Mouse (Mus musculus): Measurements from ENCODE around the gene Rtn2. TPM values are rescaled to one million over a fixed set of nuclear protein-coding genes. Genes with fewer than 3 reads are reported as not detected.

Rtn2 gene
- polyA plus RNA-seq, 1 experiment from 2014 or later, result 27.2 TPM

DNA sequence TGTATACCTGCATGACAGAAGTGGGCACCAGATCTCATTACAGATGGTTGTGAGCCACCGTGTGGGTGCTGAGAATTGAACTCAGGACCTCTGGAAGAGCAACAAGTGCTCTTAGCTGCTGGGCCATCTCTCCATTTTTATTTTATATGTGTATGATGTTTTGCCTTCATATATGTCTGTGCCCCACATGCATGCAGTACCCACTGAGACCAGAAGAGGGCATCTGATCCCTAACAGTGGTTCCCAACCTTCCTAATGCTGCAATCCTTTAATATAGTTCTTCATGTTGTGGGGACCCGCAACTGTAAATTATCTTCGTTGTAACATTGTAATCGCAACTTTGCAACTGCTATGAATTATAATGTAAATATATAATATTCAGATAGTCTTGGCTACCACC is 2.3 kb downstream of the Rtn2 start:
- H3K9me3 ChIP-seq (replicated peaks), result no peaks in the 10 kb centered on the region
- H3K4me3 ChIP-seq, result no peak overlapping the region
- no peak overlapping the region for H3K4me2 ChIP-seq
- 28% methylated on average over 4 of the region's 4 CpGs for WGBS
- H3K36me3 ChIP-seq, result no peaks in the 10 kb centered on the region
- H3K27ac ChIP-seq, result no peak overlapping the region
- no peak overlapping the region for H3K9ac ChIP-seq
- H3K27me3 ChIP-seq, result peaks cover 44% of the 10 kb centered on the region
- peaks cover 12% of the 10 kb centered on the region for H3K4me1 ChIP-seq (replicated peaks)
- no peak for ATAC-seq (replicated peaks; ENCODE audit: insufficient number of reproducible peaks, insufficient read depth, low FRiP score, low read depth)

DNA sequence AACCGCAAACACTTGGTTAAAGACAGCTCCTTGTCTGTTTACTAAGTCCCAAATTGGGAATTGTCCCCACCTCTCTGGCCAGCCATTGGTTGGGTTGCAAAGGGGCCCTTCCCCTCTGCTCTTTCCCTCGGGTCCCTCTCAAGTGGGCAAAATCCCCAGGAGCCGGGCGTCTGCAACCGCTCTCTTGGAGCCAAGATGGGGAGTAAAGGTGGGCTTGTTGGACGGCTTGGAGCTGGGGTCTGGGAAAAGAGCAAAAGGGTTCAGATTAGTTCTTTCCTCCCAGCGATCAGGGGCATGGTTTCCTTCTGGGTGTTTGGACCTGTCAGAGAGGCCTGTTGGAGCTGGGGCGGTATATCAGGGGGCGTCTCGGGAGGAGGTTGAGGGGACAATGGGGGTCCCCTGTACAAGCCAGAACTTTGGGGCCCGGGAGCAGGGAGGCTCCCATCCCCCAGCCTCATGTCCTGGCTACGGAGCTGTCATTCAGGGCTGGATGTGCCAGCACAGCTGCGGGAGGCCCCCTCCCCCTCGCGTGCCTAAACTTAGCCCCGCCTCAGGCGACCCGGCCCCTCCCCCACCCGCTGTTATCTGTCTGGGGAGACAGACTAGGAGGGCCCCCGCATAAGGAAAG is 8.7 kb downstream of the Rtn2 start:
- Histone ChIP-seq H3K27me3 (0 out of 2 replicates have a peak, but pooled peaks cover 3% of the 10 kb centered on the region), H3K4me1 (replicated peaks) (peaks cover 18% of the 10 kb centered on the region), H3K4me3 (peak overlapping the region; percentile 57), H3K36me3 (no peaks in the 10 kb centered on the region), H3K9ac (peak overlapping the region; percentile 53), H3K27ac (peak overlapping the region; percentile 66), H3K9me3 (replicated peaks) (no peaks in the 10 kb centered on the region), H3K4me2 (peak overlapping the region; percentile 84)
- peak; percentile 77 for ATAC-seq (replicated peaks; ENCODE audit: insufficient number of reproducible peaks, insufficient read depth, low FRiP score, low read depth)
- 0% methylated on average over 20 of the region's 20 CpGs for WGBS

- H3K4me3 ChIP-seq, result peak overlapping the region; percentile 42
- 13% methylated on average over 20 of the region's 22 CpGs for WGBS
These were observed 13.2 kb downstream of the Rtn2 start for GRCm38 (mm10) chr7:19295503-19296185.

GRCm38 (mm10) chr7:19297034-19297433 is 14.6 kb downstream of the Rtn2 start:
- no peak for ATAC-seq (replicated peaks; ENCODE audit: insufficient number of reproducible peaks, insufficient read depth, low FRiP score, low read depth)
- no peak overlapping the region for H3K4me2 ChIP-seq
- H3K36me3 ChIP-seq, result no peaks in the 10 kb centered on the region
- peaks cover 6% of the 10 kb centered on the region for H3K27me3 ChIP-seq
- H3K9me3 ChIP-seq (replicated peaks), result no peaks in the 10 kb centered on the region
- no peak overlapping the region for H3K27ac ChIP-seq
- H3K9ac ChIP-seq, result no peak overlapping the region
- H3K4me3 ChIP-seq, result no peak overlapping the region
- H3K4me1 ChIP-seq (replicated peaks), result peaks cover 13% of the 10 kb centered on the region
- 86% methylated on average over 6 of the region's 6 CpGs for WGBS

More at GRCm38 (mm10) chr7:19295503-19296185, 13.2 kb downstream of the Rtn2 start:
- no peaks in the 10 kb centered on the region for H3K9me3 ChIP-seq (replicated peaks)
- no peak overlapping the region for H3K27ac ChIP-seq
- peak overlapping the region; percentile 38; the same call in 1 of the 2 replicates for H3K9ac ChIP-seq
- H3K4me2 ChIP-seq, result peak overlapping the region; percentile 66
- peak; percentile 43 for ATAC-seq (replicated peaks; ENCODE audit: insufficient number of reproducible peaks, insufficient read depth, low FRiP score, low read depth)
- H3K4me1 ChIP-seq (replicated peaks), result peaks cover 17% of the 10 kb centered on the region
- no peaks in the 10 kb centered on the region for H3K36me3 ChIP-seq
- H3K27me3 ChIP-seq, result no peaks in the 10 kb centered on the region

DNA sequence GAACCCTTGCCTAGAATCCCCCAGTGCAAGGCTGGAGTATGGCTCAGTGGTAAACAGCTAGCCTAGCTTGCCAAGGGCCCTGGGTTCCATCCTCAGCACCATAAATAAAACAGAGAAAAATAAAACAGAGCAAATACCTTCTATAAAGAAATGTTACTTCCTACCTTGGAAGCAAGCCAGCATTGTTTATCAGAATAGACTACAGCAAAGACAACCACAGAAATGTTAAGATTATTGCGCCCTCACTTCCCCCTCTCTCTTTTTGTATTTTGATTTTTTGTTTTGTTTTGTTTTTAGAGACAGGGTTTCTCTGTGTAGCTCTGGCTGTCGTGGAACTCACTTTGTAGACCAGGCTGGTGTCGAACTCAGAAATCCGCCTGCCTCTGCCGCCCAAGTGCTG is 15.4 kb downstream of the Rtn2 start:
- peaks cover 14% of the 10 kb centered on the region for H3K4me1 ChIP-seq (replicated peaks)
- no peak overlapping the region for H3K9ac ChIP-seq
- no peak for ATAC-seq (replicated peaks; ENCODE audit: insufficient number of reproducible peaks, insufficient read depth, low FRiP score, low read depth)
- no peak overlapping the region for H3K4me2 ChIP-seq
- H3K4me3 ChIP-seq, result no peak overlapping the region
- H3K9me3 ChIP-seq (replicated peaks), result no peaks in the 10 kb centered on the region
- no peaks in the 10 kb centered on the region for H3K36me3 ChIP-seq
- 80% methylated on average over 5 of the region's 5 CpGs for WGBS
- no peak overlapping the region for H3K27ac ChIP-seq
- peaks cover 14% of the 10 kb centered on the region for H3K27me3 ChIP-seq

- ATAC-seq (replicated peaks; ENCODE audit: insufficient number of reproducible peaks, insufficient read depth, low FRiP score, low read depth), result no peak
- WGBS, result 18% methylated on average over 3 of the region's 3 CpGs
- peaks cover 26% of the 10 kb centered on the region for H3K27me3 ChIP-seq
- H3K4me2 ChIP-seq, result no peak overlapping the region
- no peak overlapping the region for H3K9ac ChIP-seq
- H3K36me3 ChIP-seq, result no peaks in the 10 kb centered on the region
- no peak overlapping the region for H3K27ac ChIP-seq
- H3K4me1 ChIP-seq (replicated peaks), result peaks cover 22% of the 10 kb centered on the region
- H3K4me3 ChIP-seq, result no peak overlapping the region
- no peaks in the 10 kb centered on the region for H3K9me3 ChIP-seq (replicated peaks)
These were observed 16.8 kb downstream of the Rtn2 start for GRCm38 (mm10) chr7:19299194-19299593.

DNA sequence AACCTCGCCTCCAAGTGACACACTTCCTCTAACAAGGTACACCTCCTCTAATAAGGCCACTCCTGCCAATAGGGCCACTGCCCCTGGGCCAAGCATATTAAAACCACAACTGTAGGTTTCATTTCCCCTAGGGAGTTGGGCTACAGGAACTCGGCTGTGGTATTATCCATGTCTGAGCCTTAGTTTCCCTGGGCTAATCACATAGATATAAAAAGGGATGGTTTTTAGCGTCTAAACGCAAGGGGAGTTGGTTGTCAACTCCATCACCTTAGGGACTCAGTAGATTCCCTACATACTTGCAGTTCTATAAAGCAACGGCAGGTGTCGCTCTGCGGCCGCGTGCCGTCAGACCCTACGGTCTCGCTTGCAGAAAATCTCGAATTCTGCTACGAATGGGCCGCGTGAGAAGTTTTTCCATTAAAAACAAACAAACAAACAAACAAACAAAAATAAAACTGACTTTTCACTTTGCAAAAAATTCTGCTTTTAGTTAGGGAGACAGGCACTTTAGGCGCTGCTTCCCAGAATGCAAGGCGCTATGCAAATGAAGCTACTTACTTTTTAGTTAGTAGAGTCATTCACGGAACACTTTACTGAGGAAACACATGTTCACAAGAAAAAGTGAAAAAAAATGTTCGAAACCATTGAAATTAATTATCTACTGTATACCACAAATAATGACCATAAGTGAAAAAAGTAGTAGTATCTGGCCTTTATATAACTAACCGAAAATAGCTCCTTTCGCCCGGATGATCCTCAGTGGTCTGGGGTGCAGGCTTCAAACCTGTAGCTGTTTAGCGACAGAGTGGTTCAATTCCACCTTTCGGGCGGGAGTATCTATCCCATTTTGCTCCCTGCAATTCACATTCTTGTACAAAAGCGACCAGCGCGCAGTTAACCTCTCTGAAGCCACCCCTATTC is 18.3 kb downstream of the Rtn2 start:
- Histone ChIP-seq H3K27me3 (peaks cover 42% of the 10 kb centered on the region), H3K4me1 (replicated peaks) (peaks cover 31% of the 10 kb centered on the region), H3K4me2 (peak overlapping the region; percentile 53), H3K9ac (0 out of 2 replicates have a peak overlapping the region, but pooled peaks have one; percentile 25), H3K4me3 (peak overlapping the region; percentile 55), H3K27ac (peak overlapping the region; percentile 31; the same call in 1 of the 2 replicates), H3K9me3 (replicated peaks) (no peaks in the 10 kb centered on the region), H3K36me3 (no peaks in the 10 kb centered on the region)
- under 1% methylated on average over 29 of the region's 29 CpGs for WGBS
- ATAC-seq (replicated peaks; ENCODE audit: insufficient number of reproducible peaks, insufficient read depth, low FRiP score, low read depth), result peak; percentile 68

DNA sequence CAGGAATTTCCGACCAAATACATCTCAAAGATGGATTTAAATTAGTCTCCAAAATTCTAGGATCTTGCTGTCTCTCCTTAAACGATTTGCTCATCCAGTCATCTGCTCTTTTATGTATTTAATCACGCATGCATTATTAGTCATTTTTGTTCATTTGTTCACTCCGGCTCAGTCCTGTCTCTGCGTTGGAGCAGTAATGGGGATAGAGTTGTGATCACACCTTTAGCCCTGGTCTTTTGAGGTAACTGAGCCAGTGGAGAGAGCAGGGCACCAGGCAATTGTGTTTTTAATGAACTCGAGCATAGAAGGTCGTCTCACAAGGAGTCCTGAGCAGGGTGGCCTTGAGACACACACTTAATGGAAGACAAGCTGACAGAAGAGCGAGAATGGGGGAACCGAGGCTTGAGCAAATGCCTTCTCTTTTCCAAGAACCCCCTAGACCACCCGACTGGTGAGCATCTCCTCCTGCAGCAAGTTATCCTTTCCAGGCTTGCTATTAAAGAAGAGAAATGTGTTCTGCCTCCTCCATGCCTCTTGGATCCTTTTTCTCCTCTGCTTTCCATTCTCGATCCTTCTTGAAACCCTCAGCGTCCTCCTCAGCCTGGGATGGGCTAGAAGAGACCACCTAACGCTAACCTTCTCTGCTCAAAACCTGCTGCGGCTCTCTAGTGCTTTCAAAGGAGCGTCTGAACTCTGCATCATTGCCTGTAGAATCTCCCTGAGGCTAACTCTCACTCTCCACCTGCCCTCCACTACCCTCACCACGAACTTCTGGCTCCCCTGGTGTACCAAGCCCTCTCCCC is 19.2 kb downstream of the Rtn2 start:
- H3K36me3 ChIP-seq, result no peaks in the 10 kb centered on the region
- peaks cover 31% of the 10 kb centered on the region for H3K4me1 ChIP-seq (replicated peaks)
- H3K27ac ChIP-seq, result no peak overlapping the region
- H3K9me3 ChIP-seq (replicated peaks), result no peaks in the 10 kb centered on the region
- peaks cover 51% of the 10 kb centered on the region for H3K27me3 ChIP-seq
- H3K9ac ChIP-seq, result peak overlapping the region; percentile 1
- WGBS, result 12% methylated on average over 16 of the region's 16 CpGs
- H3K4me2 ChIP-seq, result peak overlapping the region; percentile 53
- peak overlapping the region; percentile 55 for H3K4me3 ChIP-seq
- ATAC-seq (replicated peaks; ENCODE audit: insufficient number of reproducible peaks, insufficient read depth, low FRiP score, low read depth), result no peak

DNA sequence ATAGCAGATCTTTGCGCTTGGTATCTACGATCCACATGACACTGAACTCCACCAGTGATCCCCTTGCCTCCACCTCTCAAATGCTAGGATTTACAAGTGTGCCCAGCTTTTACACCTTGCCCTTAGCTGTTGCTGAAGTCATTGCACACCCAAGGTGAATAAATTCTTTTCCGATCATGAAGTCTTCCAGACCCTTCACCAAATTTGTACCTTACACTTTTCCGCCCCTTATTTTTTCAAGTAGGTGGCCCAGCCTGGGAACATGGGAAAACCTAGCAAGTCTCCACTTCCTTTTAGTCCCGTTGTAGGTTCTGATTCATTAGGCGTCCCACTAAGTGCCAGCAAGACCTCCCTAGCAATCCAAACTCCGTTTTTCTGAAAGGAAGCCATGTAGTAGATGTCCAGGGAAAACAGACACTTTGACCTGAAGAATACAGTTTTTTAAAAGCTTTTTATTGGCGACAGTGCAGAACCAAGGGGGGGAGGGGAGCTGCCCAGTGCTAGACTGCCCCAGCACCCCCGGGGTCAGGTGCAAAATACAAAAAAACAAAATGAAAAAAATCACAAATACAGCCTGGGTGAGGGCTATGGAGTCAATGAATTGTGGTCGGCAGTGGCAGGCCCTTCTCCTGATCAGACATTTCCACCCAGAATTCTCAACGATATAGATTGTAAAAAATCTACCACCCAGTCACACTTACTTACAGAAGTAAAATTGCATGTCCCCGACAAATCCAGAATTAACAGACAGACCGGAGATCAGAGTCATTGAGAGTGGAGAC is 20.0 kb downstream of the Rtn2 start:
- no peaks in the 10 kb centered on the region for H3K36me3 ChIP-seq
- H3K4me1 ChIP-seq (replicated peaks), result peaks cover 31% of the 10 kb centered on the region
- no peaks in the 10 kb centered on the region for H3K9me3 ChIP-seq (replicated peaks)
- H3K4me2 ChIP-seq, result peak overlapping the region; percentile 53
- 50% methylated on average over 13 of the region's 13 CpGs for WGBS
- 0 out of 2 replicates have a peak overlapping the region, but pooled peaks have one; percentile 55 for H3K4me3 ChIP-seq
- peak overlapping the region; percentile 1; the same call in 1 of the 2 replicates for H3K9ac ChIP-seq
- no peak overlapping the region for H3K27ac ChIP-seq
- H3K27me3 ChIP-seq, result peaks cover 56% of the 10 kb centered on the region
- ATAC-seq (replicated peaks; ENCODE audit: insufficient number of reproducible peaks, insufficient read depth, low FRiP score, low read depth), result no peak

- H3K9ac ChIP-seq, result no peak overlapping the region
- peaks cover 56% of the 10 kb centered on the region for H3K27me3 ChIP-seq
- H3K27ac ChIP-seq, result no peak overlapping the region
- no peak overlapping the region for H3K4me2 ChIP-seq
- ATAC-seq (replicated peaks; ENCODE audit: insufficient number of reproducible peaks, insufficient read depth, low FRiP score, low read depth), result no peak
- 77% methylated on average over 12 of the region's 12 CpGs for WGBS
- H3K9me3 ChIP-seq (replicated peaks), result no peaks in the 10 kb centered on the region
- peaks cover 36% of the 10 kb centered on the region for H3K4me1 ChIP-seq (replicated peaks)
- H3K36me3 ChIP-seq, result no peaks in the 10 kb centered on the region
- H3K4me3 ChIP-seq, result no peak overlapping the region
These were observed 20.6 kb downstream of the Rtn2 start for GRCm38 (mm10) chr7:19303046-19303305.

Data from heart, embryonic 15.5 days (tissue).